Mouse (Mus musculus): ENCODE measurements at regions not wholly inside any gene's neighbourhood (a gene's known extent, or its start where the extent isn't known, plus 50 kb on each side); places are given as distances from the start of the nearest gene placed in this dataset.
A peak's percentile ranks its signal among the peaks of the same experiment; 100 is the strongest.

DNA sequence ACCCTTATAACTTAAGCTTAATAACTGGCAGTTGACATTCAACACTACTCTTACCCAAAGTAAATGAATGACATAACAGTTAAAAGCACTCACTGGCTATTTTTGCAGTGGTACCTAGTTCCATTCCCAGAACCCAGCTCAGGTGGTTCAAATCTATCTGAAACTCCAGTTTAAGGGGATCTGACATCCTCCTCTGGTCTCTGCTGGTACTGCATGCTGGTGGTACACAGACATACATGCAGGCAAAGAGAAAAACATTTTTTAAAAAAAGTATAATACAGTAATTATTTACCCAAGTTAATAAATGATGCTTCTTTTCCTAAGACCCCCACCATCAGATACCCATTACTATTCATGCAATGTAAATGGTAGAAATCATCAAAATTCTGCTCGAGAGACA lies 81.3 kb upstream of the Arntl start:
- WGBS = 79% methylated on average over 1 of the region's 1 CpGs
- Histone ChIP-seq H3K4me3 (replicated peaks) (no peak overlapping the region), H3K9ac (replicated peaks) (no peak overlapping the region), H3K36me3 (no peaks in the 10 kb centered on the region), H3K9me3 (replicated peaks) (no peaks in the 10 kb centered on the region), H3K27ac (replicated peaks) (no peak overlapping the region), H3K4me2 (no peak overlapping the region), H3K4me1 (peaks cover 9% of the 10 kb centered on the region; the same call in 1 of the 2 replicates), H3K27me3 (replicated peaks) (no peaks in the 10 kb centered on the region)
- no peak for ATAC-seq (ENCODE audit: low FRiP score)

DNA sequence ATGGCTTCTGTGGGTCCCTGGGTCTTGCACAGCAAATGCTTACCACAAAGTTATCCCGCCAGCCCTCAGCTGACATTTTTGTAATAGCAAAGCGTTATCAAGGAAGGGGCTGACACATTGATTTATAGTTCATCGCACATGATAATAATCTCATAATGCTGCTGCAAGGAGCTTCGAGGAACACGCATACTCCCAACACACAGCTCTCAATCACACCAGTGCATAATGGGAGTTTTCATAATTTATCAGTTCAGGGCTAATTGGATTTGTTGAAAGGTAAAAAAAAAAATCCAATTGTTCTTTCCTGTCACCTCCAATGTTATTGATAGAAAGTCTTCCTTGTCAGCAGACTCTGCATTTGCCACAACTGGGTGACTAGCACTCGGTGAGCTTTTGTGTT lies 76.7 kb upstream of the Arntl start:
- Histone ChIP-seq H3K4me3 (replicated peaks) (no peak overlapping the region), H3K27ac (replicated peaks) (no peak overlapping the region), H3K27me3 (replicated peaks) (no peaks in the 10 kb centered on the region), H3K9ac (replicated peaks) (no peak overlapping the region), H3K9me3 (replicated peaks) (no peaks in the 10 kb centered on the region), H3K4me2 (no peak overlapping the region), H3K4me1 (0 out of 2 replicates have a peak, but pooled peaks cover 4% of the 10 kb centered on the region), H3K36me3 (no peaks in the 10 kb centered on the region)
- no peak for ATAC-seq (ENCODE audit: low FRiP score)
- WGBS = 43% methylated on average over 6 of the region's 6 CpGs

GRCm38 (mm10) chr7:113131945-113132538 lies 75.2 kb upstream of the Arntl start:
- Histone ChIP-seq H3K9me3 (replicated peaks) (no peaks in the 10 kb centered on the region), H3K4me2 (no peak overlapping the region), H3K4me1 (0 out of 2 replicates have a peak, but pooled peaks cover 4% of the 10 kb centered on the region), H3K9ac (replicated peaks) (no peak overlapping the region), H3K4me3 (replicated peaks) (no peak overlapping the region), H3K36me3 (no peaks in the 10 kb centered on the region), H3K27me3 (replicated peaks) (no peaks in the 10 kb centered on the region), H3K27ac (replicated peaks) (no peak overlapping the region)
- WGBS = 3% methylated on average over 6 of the region's 6 CpGs
- no peak for ATAC-seq (ENCODE audit: low FRiP score)

DNA sequence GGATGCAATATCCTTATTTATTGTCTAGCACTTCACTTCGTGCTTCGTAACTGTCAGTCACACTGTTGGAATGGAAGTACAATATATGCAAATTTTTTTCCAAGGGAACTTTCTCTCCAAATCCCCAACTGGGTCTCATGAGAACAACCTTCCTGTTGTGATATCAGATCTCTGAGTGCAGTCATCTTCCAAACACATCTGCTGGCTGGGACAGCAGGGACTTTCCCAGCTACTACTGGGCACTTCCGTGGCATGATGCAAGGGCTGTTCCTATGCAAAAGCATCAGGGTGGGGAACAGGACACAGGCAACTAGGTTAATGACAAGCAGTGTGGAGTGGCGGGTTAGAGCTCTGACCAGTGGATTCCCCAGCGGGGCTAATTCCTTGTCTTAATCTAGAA lies 73.4 kb upstream of the Arntl start:
- H3K27me3 ChIP-seq (replicated peaks) = no peaks in the 10 kb centered on the region
- no peak overlapping the region for H3K4me2 ChIP-seq
- H3K4me3 ChIP-seq (replicated peaks) = no peak overlapping the region
- no peaks in the 10 kb centered on the region for H3K36me3 ChIP-seq
- no peak for ATAC-seq (ENCODE audit: low FRiP score)
- no peaks in the 10 kb centered on the region for H3K9me3 ChIP-seq (replicated peaks)
- H3K27ac ChIP-seq (replicated peaks) = no peak overlapping the region
- H3K4me1 ChIP-seq = 0 out of 2 replicates have a peak, but pooled peaks cover 4% of the 10 kb centered on the region
- no peak overlapping the region for H3K9ac ChIP-seq (replicated peaks)
- 82% methylated on average over 5 of the region's 5 CpGs for WGBS

- Histone ChIP-seq H3K9ac (replicated peaks) (no peak overlapping the region), H3K4me3 (replicated peaks) (no peak overlapping the region), H3K4me2 (no peak overlapping the region), H3K36me3 (no peaks in the 10 kb centered on the region), H3K4me1 (peaks cover 10% of the 10 kb centered on the region), H3K9me3 (replicated peaks) (no peaks in the 10 kb centered on the region), H3K27ac (replicated peaks) (no peak overlapping the region), H3K27me3 (replicated peaks) (0 out of 2 replicates have a peak, but pooled peaks cover 3% of the 10 kb centered on the region)
- 88% methylated on average over 10 of the region's 10 CpGs for WGBS
- no peak for ATAC-seq (ENCODE audit: low FRiP score)
Measured at GRCm38 (mm10) chr7:113140011-113140438, 67.2 kb upstream of the Arntl start.

GRCm38 (mm10) chr7:113141846-113142683 lies 65.2 kb upstream of the Arntl start:
- H3K4me1 ChIP-seq = peaks cover 10% of the 10 kb centered on the region
- ATAC-seq (ENCODE audit: low FRiP score) = peak; percentile 69; the same call in 1 of the 2 replicates
- WGBS = 23% methylated on average over 10 of the region's 10 CpGs

DNA sequence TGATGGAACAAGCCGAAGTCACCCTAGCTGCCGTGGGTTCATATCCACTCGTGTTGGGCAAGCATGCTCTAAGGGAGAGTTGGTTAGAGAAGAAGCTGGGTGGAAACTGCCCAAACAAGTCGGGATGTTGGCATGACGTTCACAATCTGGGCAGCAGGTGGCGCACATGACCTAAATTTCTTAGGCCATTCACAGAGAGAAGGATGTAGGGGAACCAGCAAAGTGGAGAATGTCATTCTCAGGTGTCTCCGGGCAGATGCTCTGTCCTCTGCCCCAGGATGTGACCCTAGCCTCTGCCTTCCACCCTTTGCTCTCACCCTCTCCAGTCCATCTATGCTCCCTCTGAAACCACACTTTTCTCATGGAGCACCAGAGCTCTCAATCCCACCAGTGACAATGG lies 63.7 kb upstream of the Arntl start:
- Histone ChIP-seq H3K4me1 (peaks cover 12% of the 10 kb centered on the region), H3K4me3 (replicated peaks) (no peak overlapping the region), H3K4me2 (no peak overlapping the region), H3K9ac (replicated peaks) (no peak overlapping the region; the same call in 1 of the 2 replicates), H3K36me3 (no peaks in the 10 kb centered on the region), H3K9me3 (replicated peaks) (no peaks in the 10 kb centered on the region), H3K27ac (replicated peaks) (no peak overlapping the region), H3K27me3 (replicated peaks) (0 out of 2 replicates have a peak, but pooled peaks cover 3% of the 10 kb centered on the region)
- WGBS = 8% methylated on average over 7 of the region's 7 CpGs
- peak; percentile 56; the same call in 1 of the 2 replicates for ATAC-seq (ENCODE audit: low FRiP score)

More at GRCm38 (mm10) chr7:113141846-113142683, 65.2 kb upstream of the Arntl start:
- no peak overlapping the region for H3K4me2 ChIP-seq
- H3K27ac ChIP-seq (replicated peaks) = no peak overlapping the region
- H3K36me3 ChIP-seq = no peaks in the 10 kb centered on the region
- H3K9me3 ChIP-seq (replicated peaks) = no peaks in the 10 kb centered on the region
- H3K4me3 ChIP-seq (replicated peaks) = no peak overlapping the region
- no peak overlapping the region for H3K9ac ChIP-seq (replicated peaks)
- H3K27me3 ChIP-seq (replicated peaks) = 0 out of 2 replicates have a peak, but pooled peaks cover 3% of the 10 kb centered on the region

DNA sequence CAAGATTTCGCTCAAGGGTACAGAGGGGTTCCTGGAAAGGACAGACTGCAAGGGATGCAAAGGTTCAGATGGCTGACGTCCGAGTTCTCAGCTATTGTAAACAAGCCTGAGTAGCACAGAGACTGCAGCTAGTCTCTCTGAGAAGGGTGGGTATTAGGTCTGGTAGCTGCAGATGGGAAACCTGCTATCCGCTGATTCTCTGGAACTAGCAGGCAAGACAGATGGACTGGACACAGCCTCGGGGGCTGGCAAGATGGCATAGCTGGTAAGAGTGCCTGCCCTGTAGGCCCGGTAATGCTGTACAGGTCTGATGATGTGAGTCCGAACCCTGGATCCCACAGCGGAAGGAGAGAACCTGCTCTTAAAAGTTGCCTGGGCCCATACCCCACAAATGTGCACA lies 62.2 kb upstream of the Arntl start:
- no peak for ATAC-seq (ENCODE audit: low FRiP score)
- 90% methylated on average over 8 of the region's 8 CpGs for WGBS
- H3K36me3 ChIP-seq = no peaks in the 10 kb centered on the region
- no peak overlapping the region for H3K9ac ChIP-seq (replicated peaks)
- H3K9me3 ChIP-seq (replicated peaks) = no peaks in the 10 kb centered on the region
- no peak overlapping the region for H3K4me2 ChIP-seq
- no peak overlapping the region for H3K4me3 ChIP-seq (replicated peaks)
- peaks cover 12% of the 10 kb centered on the region for H3K4me1 ChIP-seq
- H3K27ac ChIP-seq (replicated peaks) = no peak overlapping the region
- H3K27me3 ChIP-seq (replicated peaks) = 0 out of 2 replicates have a peak, but pooled peaks cover 3% of the 10 kb centered on the region

GRCm38 (mm10) chr7:113146108-113146507 lies 61.2 kb upstream of the Arntl start:
- Histone ChIP-seq H3K4me2 (no peak overlapping the region), H3K27me3 (replicated peaks) (0 out of 2 replicates have a peak, but pooled peaks cover 3% of the 10 kb centered on the region), H3K9me3 (replicated peaks) (no peaks in the 10 kb centered on the region), H3K4me3 (replicated peaks) (no peak overlapping the region), H3K4me1 (peaks cover 12% of the 10 kb centered on the region), H3K9ac (replicated peaks) (no peak overlapping the region), H3K36me3 (no peaks in the 10 kb centered on the region), H3K27ac (replicated peaks) (no peak overlapping the region)
- ATAC-seq (ENCODE audit: low FRiP score) = no peak
- WGBS = 77% methylated on average over 2 of the region's 2 CpGs

DNA sequence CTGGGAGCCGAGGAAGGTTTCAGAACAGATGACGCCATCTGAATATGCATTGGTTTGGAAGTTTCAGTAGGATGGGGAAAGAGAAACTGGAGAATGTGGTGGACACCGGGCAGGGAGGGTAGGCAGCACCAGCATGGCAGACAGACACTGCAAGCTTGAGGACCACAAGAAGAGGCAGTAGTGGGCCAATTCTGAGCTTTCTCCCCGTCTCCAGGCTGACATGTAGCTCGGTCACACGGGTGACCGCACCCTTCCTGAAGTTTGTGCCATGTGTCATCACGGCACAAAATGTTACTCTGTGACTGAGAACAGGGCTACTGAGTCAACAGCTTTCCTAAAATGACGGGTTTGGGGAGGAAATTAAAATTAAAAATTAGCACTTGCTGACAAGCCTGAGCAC lies 60.7 kb upstream of the Arntl start:
- 91% methylated on average over 9 of the region's 9 CpGs for WGBS
- no peak overlapping the region for H3K9ac ChIP-seq (replicated peaks)
- H3K9me3 ChIP-seq (replicated peaks) = no peaks in the 10 kb centered on the region
- H3K4me3 ChIP-seq (replicated peaks) = no peak overlapping the region
- H3K4me1 ChIP-seq = peaks cover 13% of the 10 kb centered on the region
- H3K36me3 ChIP-seq = no peaks in the 10 kb centered on the region
- no peak overlapping the region for H3K4me2 ChIP-seq
- no peak for ATAC-seq (ENCODE audit: low FRiP score)
- 0 out of 2 replicates have a peak, but pooled peaks cover 3% of the 10 kb centered on the region for H3K27me3 ChIP-seq (replicated peaks)
- no peak overlapping the region for H3K27ac ChIP-seq (replicated peaks)

DNA sequence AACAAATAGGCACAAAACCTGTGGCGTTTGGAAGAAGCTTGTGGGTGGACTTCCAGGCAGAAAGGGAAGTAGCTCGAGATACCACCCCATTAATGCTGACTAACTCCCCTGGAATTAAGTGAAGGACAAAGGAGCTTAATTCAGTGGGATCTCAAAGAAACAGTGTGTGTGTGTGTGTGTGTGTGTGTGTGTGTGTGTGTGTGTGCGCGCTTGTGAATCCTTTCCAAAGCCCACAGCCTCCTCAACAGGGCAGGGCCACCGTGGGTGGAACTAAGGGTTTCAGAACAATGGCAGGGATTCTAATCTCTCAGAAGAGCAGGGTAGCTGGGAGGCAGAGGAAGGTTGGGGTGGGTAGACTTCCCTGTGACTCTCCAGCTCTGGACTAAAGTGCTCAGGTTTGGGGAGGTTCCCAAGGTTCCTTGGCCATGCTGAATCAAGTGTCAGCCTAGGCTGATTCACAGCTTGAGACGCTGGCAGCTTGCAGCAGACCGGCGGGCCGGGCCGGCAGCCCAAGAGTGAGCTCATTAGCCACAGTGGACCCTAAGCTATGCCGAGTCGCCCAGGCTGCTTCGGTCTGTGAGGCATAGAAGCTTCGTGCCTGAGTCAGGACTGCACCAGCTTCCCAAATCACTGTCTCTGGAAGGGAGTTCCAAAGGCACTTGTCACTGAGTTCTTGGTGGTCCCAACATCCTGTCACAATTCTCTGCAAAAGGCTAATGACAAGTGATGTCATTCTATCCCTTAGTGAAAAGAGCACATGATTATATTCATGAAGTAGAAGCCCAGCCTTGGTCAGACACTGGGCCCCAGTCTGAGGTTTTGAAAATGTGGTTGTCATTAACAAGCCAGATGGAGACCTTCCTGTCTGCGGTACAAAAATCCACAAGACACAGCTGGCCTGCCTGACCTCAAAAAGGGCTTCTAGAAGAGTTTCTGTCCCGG lies 59.6 kb upstream of the Arntl start:
- WGBS = 46% methylated on average over 16 of the region's 16 CpGs
- no peak overlapping the region for H3K9ac ChIP-seq (replicated peaks)
- no peak for ATAC-seq (ENCODE audit: low FRiP score)
- no peak overlapping the region for H3K27ac ChIP-seq (replicated peaks)
- H3K36me3 ChIP-seq = no peaks in the 10 kb centered on the region
- H3K4me1 ChIP-seq = 0 out of 2 replicates have a peak, but pooled peaks cover 7% of the 10 kb centered on the region
- no peak overlapping the region for H3K4me2 ChIP-seq
- H3K4me3 ChIP-seq (replicated peaks) = no peak overlapping the region
- no peaks in the 10 kb centered on the region for H3K9me3 ChIP-seq (replicated peaks)
- H3K27me3 ChIP-seq (replicated peaks) = 0 out of 2 replicates have a peak, but pooled peaks cover 3% of the 10 kb centered on the region
